Mouse (Mus musculus) testis, adult 2 months (tissue): ENCODE results near the gene Kif1a. TPM values are rescaled to one million over a fixed set of nuclear protein-coding genes. Genes with fewer than 3 reads are reported as not detected.

ENCODE experiments used
- H3K27ac ChIP-seq: fragments of 200-500 bp; 2 replicates; pipeline ENCODE4 v1.5.1; 2012; ENCODE audit warnings: low read depth, low read length; ENCODE audit not compliant: control insufficient read depth, insufficient read depth
- H3K27me3 ChIP-seq: fragments of 200-500 bp; 2 replicates; pipeline ENCODE4 v1.6.1; 2012; ENCODE audit warnings: mild to moderate bottlenecking, low read length, moderate library complexity; ENCODE audit not compliant: control insufficient read depth, insufficient read depth
- H3K36me3 ChIP-seq: fragments of 200-500 bp; 2 replicates; pipeline ENCODE4 v1.6.1; 2012; ENCODE audit warnings: mild to moderate bottlenecking, low read length; ENCODE audit not compliant: control insufficient read depth, insufficient read depth
- H3K4me1 ChIP-seq: fragments of 200-500 bp; 2 replicates; pipeline ENCODE4 v1.6.1; 2012; ENCODE audit warnings: low read length; ENCODE audit not compliant: control insufficient read depth, insufficient read depth
- H3K4me3 ChIP-seq: fragments of 200-500 bp; 2 replicates; pipeline ENCODE4 v1.5.1; 2012; ENCODE audit warnings: low read depth, mild to moderate bottlenecking, low read length, moderate library complexity, mixed read lengths; ENCODE audit not compliant: control insufficient read depth
- CTCF ChIP-seq: fragments of 200-500 bp; IDR thresholded peaks from 2 replicates; pipeline ENCODE4 v1.5.1; 2012; ENCODE audit warnings: low read depth, mild to moderate bottlenecking, inconsistent platforms, low read length, moderate library complexity; ENCODE audit not compliant: control insufficient read depth, insufficient read depth, insufficient replicate concordance
- POLR2A ChIP-seq: fragments of 200-500 bp; IDR thresholded peaks from 2 replicates; pipeline ENCODE4 v1.6.1; 2012; ENCODE audit warnings: low read depth, mild to moderate bottlenecking, inconsistent platforms, low read length, moderate library complexity; ENCODE audit not compliant: control insufficient read depth
- polyA plus RNA-seq: library from polyadenylated mRNA; depleted of rRNA; stranded (reverse); fragments of >200 nt; gene quantifications from 2 replicates; pipeline ENCODE4 v1.2.3, GENCODE M21; 2012

Kif1a gene
- polyA plus RNA-seq, 1 experiment, result 11.4 TPM

DNA sequence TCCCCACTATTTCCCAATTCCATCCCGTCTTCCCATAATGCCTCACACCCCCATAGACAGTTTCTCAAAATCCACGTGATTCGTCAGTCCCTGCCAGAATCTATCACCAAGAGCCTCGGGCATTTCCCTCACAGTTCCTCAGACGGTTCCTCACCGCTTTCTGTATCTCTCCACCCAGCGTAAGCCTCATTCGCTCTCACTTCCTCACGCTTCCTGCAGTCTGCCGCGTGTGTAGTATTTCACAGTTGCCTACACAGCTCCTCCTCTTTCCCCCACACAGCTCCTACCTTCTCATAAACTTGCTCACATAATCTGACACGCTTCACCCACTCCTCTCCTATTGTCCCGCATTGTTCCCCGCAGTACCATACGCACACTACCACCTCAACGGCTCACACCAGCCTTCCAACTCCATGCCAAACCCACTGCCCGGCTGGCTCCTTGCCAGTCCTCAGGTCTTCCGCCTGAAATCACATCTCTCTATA lies 30.2 kb downstream of the Kif1a start:
- no peaks in the 10 kb centered on the region for H3K27me3 ChIP-seq
- no peaks in the 10 kb centered on the region; the same call in 1 of the 2 replicates for H3K4me1 ChIP-seq
- no peak overlapping the region for H3K4me3 ChIP-seq
- TF ChIP-seq CTCF (no peak), POLR2A (no peak)
- H3K36me3 ChIP-seq, result no peaks in the 10 kb centered on the region
- no peak overlapping the region for H3K27ac ChIP-seq

DNA sequence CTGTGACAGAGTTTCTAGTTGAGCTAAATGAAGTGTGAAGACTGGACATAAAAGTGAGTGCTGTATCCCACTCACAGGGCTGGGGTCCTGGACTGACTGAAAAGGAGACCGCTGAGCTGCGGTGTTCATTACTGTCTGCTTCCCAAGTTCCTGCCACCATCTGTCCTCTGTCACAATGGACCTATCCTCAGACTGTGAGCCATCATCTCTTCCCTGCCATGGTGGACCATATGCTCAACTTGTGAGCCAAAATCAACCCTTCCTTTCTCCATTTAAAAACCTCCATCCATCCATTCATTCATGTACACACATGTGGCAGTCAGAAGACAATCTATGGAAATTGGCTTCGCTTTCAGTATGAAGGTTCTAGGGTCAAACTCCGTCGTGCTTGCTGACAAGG lies 30.9 kb downstream of the Kif1a start:
- Histone ChIP-seq H3K36me3 (no peaks in the 10 kb centered on the region), H3K27ac (no peak overlapping the region), H3K4me3 (no peak overlapping the region), H3K4me1 (no peaks in the 10 kb centered on the region; the same call in 1 of the 2 replicates), H3K27me3 (no peaks in the 10 kb centered on the region)
- no peak for TF ChIP-seq CTCF
- TF ChIP-seq POLR2A, result no peak

DNA sequence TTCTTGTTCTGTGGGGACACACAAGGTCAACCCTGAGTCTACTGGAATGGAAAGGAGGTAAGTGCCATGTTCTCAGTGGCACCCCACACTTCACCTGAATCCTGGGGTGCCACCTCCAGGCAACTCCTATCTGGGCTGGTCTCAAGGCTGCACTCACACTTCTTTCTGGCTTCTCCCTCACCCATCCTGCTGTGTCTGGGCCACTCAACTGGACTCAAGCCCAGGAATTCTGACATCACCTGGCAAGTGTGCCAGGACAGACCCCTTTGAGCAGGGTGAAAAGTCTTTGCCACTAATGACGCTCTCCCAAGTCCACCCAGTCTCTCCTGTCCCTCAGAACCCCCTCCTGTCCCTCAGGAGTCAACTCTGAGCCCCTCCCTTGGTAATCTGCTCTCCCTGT lies 33.2 kb downstream of the Kif1a start:
- TF ChIP-seq CTCF (no peak), POLR2A (no peak)
- no peaks in the 10 kb centered on the region for H3K36me3 ChIP-seq
- H3K27ac ChIP-seq, result peak overlapping the region; percentile 42

DNA sequence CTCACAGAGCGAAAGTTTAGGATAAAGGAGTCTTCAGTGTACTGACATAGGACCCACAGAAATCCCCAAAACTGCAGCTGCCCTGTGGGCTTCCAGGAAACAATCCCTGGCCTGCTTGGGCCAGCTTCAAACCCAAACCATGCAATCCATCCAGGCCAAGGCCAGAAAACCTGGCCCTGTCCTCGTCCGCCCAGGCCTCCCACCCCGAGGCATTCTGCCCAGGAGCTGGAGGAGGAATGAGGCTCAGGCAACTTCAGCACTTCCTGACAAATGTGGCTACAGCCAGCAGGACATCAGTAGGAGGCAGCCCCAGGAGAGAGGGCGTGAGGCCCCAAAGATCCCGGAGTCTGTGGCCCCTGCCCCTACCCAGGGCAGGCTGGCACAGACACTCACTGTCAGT lies 36.1 kb downstream of the Kif1a start:
- Histone ChIP-seq H3K27me3 (no peaks in the 10 kb centered on the region), H3K27ac (peak overlapping the region; percentile 54), H3K36me3 (no peaks in the 10 kb centered on the region), H3K4me3 (no peak overlapping the region), H3K4me1 (peaks cover 7% of the 10 kb centered on the region)
- TF ChIP-seq CTCF, result no peak
- TF ChIP-seq POLR2A, result no peak; the same call in 1 of the 2 replicates

More for the DNA sequence above, 33.2 kb downstream of the Kif1a start:
- Histone ChIP-seq H3K4me3 (no peak overlapping the region), H3K4me1 (peaks cover 5% of the 10 kb centered on the region), H3K27me3 (no peaks in the 10 kb centered on the region)

DNA sequence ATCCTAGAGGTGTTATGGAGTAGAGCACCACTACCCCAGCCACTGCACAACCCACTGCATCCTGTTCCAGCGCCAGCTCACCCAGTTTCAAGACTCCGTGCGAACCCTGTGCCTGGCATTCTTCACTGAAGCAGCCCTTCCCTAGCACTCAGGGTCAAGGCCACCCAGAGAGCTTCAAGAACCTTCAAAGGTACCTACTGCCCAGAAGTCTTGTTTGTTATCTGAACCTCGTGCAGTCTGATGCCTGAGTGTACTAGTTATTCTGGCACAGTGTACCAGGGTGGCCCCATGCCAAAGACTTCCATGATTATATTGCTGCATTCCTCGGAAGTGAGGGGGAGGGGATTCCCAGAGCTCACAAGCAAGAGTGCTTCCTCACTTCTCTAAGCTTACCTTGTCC lies 38.1 kb downstream of the Kif1a start:
- Histone ChIP-seq H3K4me1 (peaks cover 7% of the 10 kb centered on the region), H3K36me3 (no peaks in the 10 kb centered on the region), H3K27ac (no peak overlapping the region), H3K4me3 (no peak overlapping the region), H3K27me3 (no peaks in the 10 kb centered on the region)
- TF ChIP-seq CTCF (no peak), POLR2A (no peak)

DNA sequence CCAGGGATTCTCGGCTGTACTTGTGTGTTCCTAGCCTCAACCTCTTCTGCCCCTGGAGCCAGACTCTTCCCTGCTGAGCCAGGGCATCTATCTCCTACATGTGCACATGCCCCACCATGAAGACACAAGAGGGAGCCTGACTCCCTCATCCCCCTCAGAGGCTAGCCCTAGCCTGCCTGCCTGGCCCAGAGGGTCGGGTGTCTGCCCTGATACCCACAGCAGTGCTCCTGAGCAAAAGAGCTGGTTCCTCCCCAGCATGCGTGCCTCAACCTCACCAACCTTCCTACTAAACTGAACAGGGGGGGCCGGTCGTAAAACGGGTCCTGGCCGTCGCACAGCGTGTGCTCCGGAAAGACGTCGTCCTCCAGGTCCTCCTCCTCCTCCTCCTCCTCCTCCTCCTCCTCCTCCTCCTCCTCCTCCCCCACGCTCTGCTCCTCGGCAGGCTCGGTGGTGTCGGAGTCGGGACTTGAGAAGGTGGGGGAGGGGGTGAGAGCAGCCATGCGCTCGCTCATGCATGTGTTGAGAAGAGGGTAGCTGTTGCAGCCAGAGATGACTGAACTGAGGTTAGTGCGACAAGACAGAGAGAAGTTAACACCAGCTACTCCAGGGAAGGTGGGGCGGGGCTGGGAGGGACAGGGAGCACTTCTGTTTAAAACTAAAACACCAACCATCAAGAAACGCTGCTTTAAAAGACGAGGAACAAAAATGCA lies 50.5 kb downstream of the Kif1a start:
- no peaks in the 10 kb centered on the region for H3K36me3 ChIP-seq
- no peak overlapping the region for H3K27ac ChIP-seq
- H3K4me3 ChIP-seq, result no peak overlapping the region
- TF ChIP-seq POLR2A (no peak), CTCF (no peak)
- no peaks in the 10 kb centered on the region for H3K27me3 ChIP-seq
- no peaks in the 10 kb centered on the region for H3K4me1 ChIP-seq

DNA sequence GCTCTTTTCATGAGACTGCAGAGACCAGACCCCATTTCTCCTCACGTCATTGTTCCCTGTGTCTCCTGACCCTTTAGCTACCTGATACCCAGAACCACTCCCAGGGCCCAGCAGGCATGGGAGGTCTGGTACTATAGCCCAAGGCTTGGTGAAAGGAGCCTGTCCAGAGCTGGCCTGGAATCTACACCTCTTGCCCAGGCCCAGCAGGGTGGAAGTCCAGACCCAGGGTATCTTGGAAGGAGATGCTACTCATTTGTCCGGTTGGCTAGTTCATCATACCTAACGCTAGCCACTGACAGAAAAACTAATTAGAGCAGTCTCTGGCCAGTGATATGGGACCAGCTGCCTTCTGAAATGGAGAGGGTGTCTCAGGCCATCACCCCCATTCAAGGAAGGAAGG lies 51.7 kb downstream of the Kif1a start:
- Histone ChIP-seq H3K4me3 (no peak overlapping the region), H3K27ac (no peak overlapping the region), H3K4me1 (no peaks in the 10 kb centered on the region), H3K36me3 (no peaks in the 10 kb centered on the region), H3K27me3 (no peaks in the 10 kb centered on the region)
- no peak for TF ChIP-seq CTCF
- TF ChIP-seq POLR2A, result no peak
